ENCODE assay signal across 8 mouse cellular contexts in the genomic region with DNA sequence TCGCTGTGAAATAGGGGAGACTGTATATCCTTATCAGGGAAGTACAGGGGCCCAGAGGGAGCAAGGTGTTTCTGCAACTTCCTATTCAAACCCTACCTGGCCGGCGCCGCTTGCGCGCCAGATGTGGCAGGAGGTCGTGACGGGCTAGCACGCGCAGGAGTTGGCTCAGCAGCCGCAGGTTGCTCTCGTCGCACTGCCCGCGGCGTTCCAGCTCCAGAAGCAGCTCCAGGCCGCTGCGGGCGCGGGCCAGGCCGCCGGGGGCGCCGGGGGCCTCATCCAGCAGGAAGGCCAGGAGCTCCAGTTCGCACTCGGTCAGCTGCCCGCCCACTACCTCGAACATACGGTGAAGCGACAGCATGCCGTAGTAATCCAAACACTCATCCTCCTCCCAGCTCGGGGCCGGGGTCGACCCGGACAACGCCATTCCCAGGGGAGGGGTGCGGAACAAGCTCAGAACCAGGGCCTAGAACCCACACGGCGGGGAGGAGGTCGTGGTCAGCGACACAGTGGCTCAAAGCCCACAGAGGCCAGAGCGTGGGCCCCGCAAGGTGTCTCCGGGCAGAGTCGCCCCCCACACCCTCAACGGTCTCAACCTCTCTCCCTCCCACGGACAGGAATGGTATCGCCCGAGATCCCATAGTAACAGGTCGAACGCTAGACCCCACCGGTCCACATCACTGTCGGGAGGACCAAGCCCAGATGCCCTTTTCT. TPM values are rescaled to one million over a fixed set of nuclear protein-coding genes. Genes with fewer than 3 reads are reported as not detected.
A peak's percentile ranks its signal among the peaks of the same experiment; 100 is the strongest.
DNase-seq lines count a peak whose midpoint lies in the region; ATAC-seq and TF ChIP-seq lines count a peak whose summit lies in the region.

No protein-coding gene starts in this region.

- peaks cover 14% of the 10 kb centered on the region for H3K4me1 ChIP-seq in brown adipose tissue, adult 24 weeks (ENCODE audit: control insufficient read depth, insufficient read depth, insufficient read length, low read length)
- H3K4me1 ChIP-seq in forebrain, embryonic 11.5 days (replicated peaks; ENCODE audit: control insufficient read depth, insufficient read depth, low read length): peaks cover 17% of the 10 kb centered on the region
- peaks cover 17% of the 10 kb centered on the region for H3K4me1 ChIP-seq in hindbrain, postnatal 0 days (ENCODE audit: insufficient read depth, low read length)
- H3K4me1 ChIP-seq in liver, embryonic 12.5 days: peaks cover 63% of the 10 kb centered on the region
- peaks cover 11% of the 10 kb centered on the region for H3K4me1 ChIP-seq in stomach, postnatal 0 days (replicated peaks; ENCODE audit: control insufficient read depth, insufficient read depth)

- under 1% methylated on average over 53 of the region's 53 CpGs for WGBS in forebrain, embryonic 11.5 days
- WGBS in hindbrain, postnatal 0 days: 2% methylated on average over 50 of the region's 53 CpGs
- WGBS in liver, embryonic 12.5 days (ENCODE audit: insufficient replicate concordance): under 1% methylated on average over 53 of the region's 53 CpGs
- WGBS in stomach, postnatal 0 days: under 1% methylated on average over 49 of the region's 53 CpGs

- peak overlapping the region; percentile 95 for H3K27ac ChIP-seq in gastrocnemius, adult 2 months
- peak overlapping the region; percentile 76 for H3K27ac ChIP-seq in brown adipose tissue, adult 24 weeks (replicated peaks; ENCODE audit: low read depth, low read length)
- H3K27ac ChIP-seq in forebrain, embryonic 11.5 days (ENCODE audit: low read depth, low read length): peak overlapping the region; percentile 19; the same call in 1 of the 2 replicates
- H3K27ac ChIP-seq in hindbrain, postnatal 0 days: peak overlapping the region; percentile 79
- peak overlapping the region; percentile 99 for H3K27ac ChIP-seq in liver, embryonic 12.5 days
- H3K27ac ChIP-seq in stomach, postnatal 0 days (replicated peaks): peak overlapping the region; percentile 88

- DNase-seq in gastrocnemius, adult 2 months: peak; percentile 62
- DNase-seq in gastrocnemius, adult 8-10 months (ENCODE audit: low spot score in 2 of 2): no peak
- DNase-seq in forebrain, embryonic 11.5 days (ENCODE audit: low spot score): peak; percentile 87
- DNase-seq in hindbrain, postnatal 0 days (ENCODE audit: low spot score): peak; percentile 74
- DNase-seq in naive thymus-derived CD4-positive, alpha-beta T cell, adult 2 months (ENCODE audit: low read depth): peak; percentile 77
- DNase-seq in stomach, postnatal 0 days (ENCODE audit: low spot score): peak; percentile 65

- peak overlapping the region; percentile 83 for H3K4me3 ChIP-seq in gastrocnemius, adult 2 months
- peak overlapping the region; percentile 80 for H3K4me3 ChIP-seq in brown adipose tissue, adult 24 weeks (ENCODE audit: insufficient read depth, low read depth, low read length)
- H3K4me3 ChIP-seq in forebrain, embryonic 11.5 days (ENCODE audit: low read depth, low read length): peak overlapping the region; percentile 55
- peak overlapping the region; percentile 61 for H3K4me3 ChIP-seq in hindbrain, postnatal 0 days (ENCODE audit: low read length)
- H3K4me3 ChIP-seq in liver, embryonic 12.5 days: peak overlapping the region; percentile 90
- peak overlapping the region; percentile 72 for H3K4me3 ChIP-seq in stomach, postnatal 0 days (ENCODE audit: low read depth, low read length)

- H3K9me3 ChIP-seq in forebrain, embryonic 11.5 days (ENCODE audit: control insufficient read depth, low read length): no peaks in the 10 kb centered on the region
- H3K9me3 ChIP-seq in hindbrain, postnatal 0 days (ENCODE audit: low read length): no peaks in the 10 kb centered on the region
- no peaks in the 10 kb centered on the region for H3K9me3 ChIP-seq in liver, embryonic 12.5 days (replicated peaks)
- H3K9me3 ChIP-seq in stomach, postnatal 0 days (ENCODE audit: control insufficient read depth, low read length): no peaks in the 10 kb centered on the region

- H3K36me3 ChIP-seq in forebrain, embryonic 11.5 days (ENCODE audit: control insufficient read depth, insufficient read depth, low read length): no peaks in the 10 kb centered on the region
- H3K36me3 ChIP-seq in hindbrain, postnatal 0 days (ENCODE audit: insufficient read depth, low read length): no peaks in the 10 kb centered on the region; the same call in 1 of the 2 replicates
- H3K36me3 ChIP-seq in liver, embryonic 12.5 days: peaks cover 63% of the 10 kb centered on the region
- H3K36me3 ChIP-seq in stomach, postnatal 0 days (ENCODE audit: control insufficient read depth, insufficient read depth, low read length): no peaks in the 10 kb centered on the region

- TF ChIP-seq CTCF in gastrocnemius, adult 2 months (IDR thresholded peaks at IDR 0.05): peak; percentile 23; the same call in 1 of the 2 replicates
- TF ChIP-seq CTCF in hindbrain, postnatal 0 days (IDR thresholded peaks at IDR 0.05; ENCODE audit: low read depth): no peak
- 0 out of 2 replicates have a peak, but pooled peaks have one; percentile 1 for TF ChIP-seq CTCF in stomach, postnatal 0 days (IDR thresholded peaks at IDR 0.05; ENCODE audit: low read depth)

- no peaks in the 10 kb centered on the region for H3K27me3 ChIP-seq in forebrain, embryonic 11.5 days (ENCODE audit: control insufficient read depth, insufficient read depth, low read length)
- no peaks in the 10 kb centered on the region for H3K27me3 ChIP-seq in hindbrain, postnatal 0 days (ENCODE audit: insufficient read depth, low read length)
- H3K27me3 ChIP-seq in liver, embryonic 12.5 days (replicated peaks): no peaks in the 10 kb centered on the region
- H3K27me3 ChIP-seq in stomach, postnatal 0 days (ENCODE audit: control insufficient read depth, insufficient read depth, low read length): no peaks in the 10 kb centered on the region

- TF ChIP-seq EP300 in stomach, postnatal 0 days (optimal IDR thresholded peaks at IDR 0.05): no peak

- peak; percentile 32 for ATAC-seq in forebrain, embryonic 11.5 days (replicated peaks; ENCODE audit: low FRiP score)
- ATAC-seq in hindbrain, postnatal 0 days: peak; percentile 33
- ATAC-seq in liver, embryonic 12.5 days: peak; percentile 17
- peak; percentile 11; the same call in 1 of the 2 replicates for ATAC-seq in stomach, postnatal 0 days (ENCODE audit: low FRiP score, low TSS enrichment)

- H3K4me2 ChIP-seq in forebrain, embryonic 11.5 days (ENCODE audit: low read depth, low read length, severe bottlenecking): peak overlapping the region; percentile 92
- peak overlapping the region; percentile 78 for H3K4me2 ChIP-seq in hindbrain, postnatal 0 days (ENCODE audit: low read depth, low read length)
- H3K4me2 ChIP-seq in liver, embryonic 12.5 days: peak overlapping the region; percentile 91
- H3K4me2 ChIP-seq in stomach, postnatal 0 days (replicated peaks; ENCODE audit: low read depth): peak overlapping the region; percentile 85

- intact Hi-C loops in gastrocnemius, adult 2 months (cut with DNase I): no loop called here

- H3K9ac ChIP-seq in forebrain, embryonic 11.5 days (ENCODE audit: low read length): peak overlapping the region; percentile 72
- peak overlapping the region; percentile 79 for H3K9ac ChIP-seq in hindbrain, postnatal 0 days (replicated peaks; ENCODE audit: low read length)
- H3K9ac ChIP-seq in liver, embryonic 12.5 days: peak overlapping the region; percentile 96
- peak overlapping the region; percentile 82 for H3K9ac ChIP-seq in stomach, postnatal 0 days (ENCODE audit: low read length)

RNA-seq across cellular contexts. Expression of a gene that starts 1.6 kb away (rescaled TPM):
- 1 to 10 TPM; 9.3 to 9.4 TPM for total RNA-seq in gastrocnemius, adult 2 months (2021)
- total RNA-seq in gastrocnemius, adult 8-10 months (2022): 1 to 10 TPM; 8.0 to 9.2 (median 8.6) TPM
- polyA plus RNA-seq in brown adipose tissue, adult 24 weeks (2012; ENCODE audit: insufficient read depth, insufficient read length, missing spikeins): 6.1 and 10.0 TPM in 2 replicates
- polyA plus RNA-seq in forebrain, embryonic 11.5 days (2014; fragmentation: Nextera tagmentation; extraction: Ambion mirVana): 11.2 TPM in 2 replicates
- total RNA-seq in hindbrain, postnatal 0 days (2014; rRNA removed): 22.5 and 31.7 TPM in 2 replicates
- polyA plus RNA-seq in hindbrain, postnatal 0 days (2015; fragmentation: Nextera tagmentation; extraction: Ambion mirVana): 19.8 and 20.2 TPM in 2 replicates
- 31.4 and 33.4 TPM in 2 replicates for polyA plus RNA-seq in liver, embryonic 12.5 days (2016; fragmentation: Nextera tagmentation; extraction: Ambion mirVana)
- polyA plus RNA-seq in stomach, postnatal 0 days (2015; fragmentation: Nextera tagmentation; extraction: Ambion mirVana): 20.0 and 20.2 TPM in 2 replicates

RNA-seq across cellular contexts. Expression of a gene that starts 2.4 kb away (rescaled TPM):
- 1 to 10 TPM; 5.5 to 6.1 TPM for total RNA-seq in gastrocnemius, adult 2 months (2021)
- 1 to 10 TPM; 5.5 to 6.4 (median 6.1) TPM for total RNA-seq in gastrocnemius, adult 8-10 months (2022)
- polyA plus RNA-seq in brown adipose tissue, adult 24 weeks (2012; ENCODE audit: insufficient read depth, insufficient read length, missing spikeins): 1.9 and 2.6 TPM in 2 replicates
- 3.5 and 3.8 TPM in 2 replicates for polyA plus RNA-seq in forebrain, embryonic 11.5 days (2014; fragmentation: Nextera tagmentation; extraction: Ambion mirVana)
- 9.6 and 10.1 TPM in 2 replicates for total RNA-seq in hindbrain, postnatal 0 days (2014; rRNA removed)
- polyA plus RNA-seq in hindbrain, postnatal 0 days (2015; fragmentation: Nextera tagmentation; extraction: Ambion mirVana): 0.66 and 0.85 TPM in 2 replicates
- 2.3 and 2.8 TPM in 2 replicates for polyA plus RNA-seq in liver, embryonic 12.5 days (2016; fragmentation: Nextera tagmentation; extraction: Ambion mirVana)
- 1.1 and 1.2 TPM in 2 replicates for polyA plus RNA-seq in stomach, postnatal 0 days (2015; fragmentation: Nextera tagmentation; extraction: Ambion mirVana)

RNA-seq across cellular contexts. Expression of a gene that starts 18.8 kb away (rescaled TPM):
- 10 to 100 TPM; 74.1 to 77.4 TPM for total RNA-seq in gastrocnemius, adult 2 months (2021)
- total RNA-seq in gastrocnemius, adult 8-10 months (2022): 10 to 100 TPM; 87.5 to 93.5 (median 90.1) TPM
- 85.4 and 96.9 TPM in 2 replicates for polyA plus RNA-seq in brown adipose tissue, adult 24 weeks (2012; ENCODE audit: insufficient read depth, insufficient read length, missing spikeins)
- 14.0 and 16.6 TPM in 2 replicates for polyA plus RNA-seq in forebrain, embryonic 11.5 days (2014; fragmentation: Nextera tagmentation; extraction: Ambion mirVana)
- total RNA-seq in hindbrain, postnatal 0 days (2014; rRNA removed): 151 and 160 TPM in 2 replicates
- 17.5 and 19.8 TPM in 2 replicates for polyA plus RNA-seq in hindbrain, postnatal 0 days (2015; fragmentation: Nextera tagmentation; extraction: Ambion mirVana)
- polyA plus RNA-seq in liver, embryonic 12.5 days (2016; fragmentation: Nextera tagmentation; extraction: Ambion mirVana): 13.0 and 14.4 TPM in 2 replicates
- polyA plus RNA-seq in stomach, postnatal 0 days (2015; fragmentation: Nextera tagmentation; extraction: Ambion mirVana): 5.1 and 5.3 TPM in 2 replicates

RNA-seq across cellular contexts. Expression of a gene that starts 31.7 kb away (rescaled TPM):
- 1 to 10 TPM; 5.4 to 7.4 TPM for total RNA-seq in gastrocnemius, adult 2 months (2021)
- total RNA-seq in gastrocnemius, adult 8-10 months (2022): 1 to 10 TPM; 4.2 to 5.8 (median 5.7) TPM
- polyA plus RNA-seq in brown adipose tissue, adult 24 weeks (2012; ENCODE audit: insufficient read depth, insufficient read length, missing spikeins): 7.1 and 7.4 TPM in 2 replicates
- polyA plus RNA-seq in forebrain, embryonic 11.5 days (2014; fragmentation: Nextera tagmentation; extraction: Ambion mirVana): 14.6 and 17.5 TPM in 2 replicates
- total RNA-seq in hindbrain, postnatal 0 days (2014; rRNA removed): 19.0 and 20.8 TPM in 2 replicates
- polyA plus RNA-seq in hindbrain, postnatal 0 days (2015; fragmentation: Nextera tagmentation; extraction: Ambion mirVana): 3.0 and 3.7 TPM in 2 replicates
- polyA plus RNA-seq in liver, embryonic 12.5 days (2016; fragmentation: Nextera tagmentation; extraction: Ambion mirVana): 6.5 and 7.5 TPM in 2 replicates
- polyA plus RNA-seq in stomach, postnatal 0 days (2015; fragmentation: Nextera tagmentation; extraction: Ambion mirVana): 8.1 and 8.8 TPM in 2 replicates

RNA-seq across cellular contexts. Expression of a gene that starts 39.3 kb away (rescaled TPM):
- total RNA-seq in gastrocnemius, adult 2 months (2021): under 1 TPM; 0.08 to 0.13 TPM
- total RNA-seq in gastrocnemius, adult 8-10 months (2022): under 1 TPM in 2 of 4 experiments, not detected in 2; 0.02 to 0.24 TPM
- 0.52 and 0.79 TPM in 2 replicates for polyA plus RNA-seq in brown adipose tissue, adult 24 weeks (2012; ENCODE audit: insufficient read depth, insufficient read length, missing spikeins)
- polyA plus RNA-seq in forebrain, embryonic 11.5 days (2014; fragmentation: Nextera tagmentation; extraction: Ambion mirVana): 16.8 and 19.9 TPM in 2 replicates
- total RNA-seq in hindbrain, postnatal 0 days (2014; rRNA removed): 3.9 and 4.7 TPM in 2 replicates
- polyA plus RNA-seq in hindbrain, postnatal 0 days (2015; fragmentation: Nextera tagmentation; extraction: Ambion mirVana): 14.4 and 20.2 TPM in 2 replicates
- 1.9 TPM in 2 replicates for polyA plus RNA-seq in liver, embryonic 12.5 days (2016; fragmentation: Nextera tagmentation; extraction: Ambion mirVana)
- 0.52 and 0.67 TPM in 2 replicates for polyA plus RNA-seq in stomach, postnatal 0 days (2015; fragmentation: Nextera tagmentation; extraction: Ambion mirVana)

Comparison
In these comparisons a context has a peak if more than half of its experiments do, and no peak if none do; other contexts are left out.
1. DNase-seq: peak in gastrocnemius, adult 2 months (single experiment), forebrain, embryonic 11.5 days (single experiment), hindbrain, postnatal 0 days (single experiment), naive thymus-derived CD4-positive, alpha-beta T cell, adult 2 months (single experiment) and stomach, postnatal 0 days (single experiment); none in gastrocnemius, adult 8-10 months (0 of 2).
2. H3K27ac ChIP-seq: peak in every context shown above with its lines; median percentile 99 in liver, embryonic 12.5 days; 95 in gastrocnemius, adult 2 months; 88 in stomach, postnatal 0 days; 79 in hindbrain, postnatal 0 days; 76 in brown adipose tissue, adult 24 weeks; 19 in forebrain, embryonic 11.5 days.
3. Peak in every context shown above with its lines, with median percentiles within 50 percentile points of each other: H3K4me3 ChIP-seq, ATAC-seq, H3K4me2 ChIP-seq and H3K9ac ChIP-seq.